Mouse (Mus musculus) myocyte (in vitro differentiated cells): ENCODE data around the gene Scp2. TPM values are rescaled to one million over a fixed set of nuclear protein-coding genes. Genes with fewer than 3 reads are reported as not detected.

Experiments
- H3K27me3 ChIP-seq: one replicate; pipeline ENCODE4 v1.6.1; 2011; ENCODE audit not compliant: control insufficient read depth, insufficient read depth, insufficient read length
- H3K36me3 ChIP-seq: one replicate; pipeline ENCODE4 v1.6.1; 2011; ENCODE audit not compliant: control insufficient read depth, insufficient read depth
- H3K4me2 ChIP-seq: one replicate; pipeline ENCODE4 v1.6.1; 2011; ENCODE audit warnings: low read depth, control low read depth
- H3K4me3 ChIP-seq: one replicate; pipeline ENCODE4 v1.5.1; 2011; ENCODE audit warnings: mild to moderate bottlenecking, control low read depth, moderate library complexity
- H3K79me2 ChIP-seq: one replicate; pipeline ENCODE4 v1.6.1; 2011; ENCODE audit not compliant: control insufficient read depth, insufficient read depth
- H3ac ChIP-seq: one replicate; pipeline ENCODE4 v1.6.1; 2011; ENCODE audit not compliant: control insufficient read depth, insufficient read length
- CEBPB ChIP-seq: IDR thresholded peaks from 2 replicates; pipeline ENCODE4 v1.6.1; 2011; ENCODE audit warnings: mild to moderate bottlenecking, moderate library complexity; ENCODE audit not compliant: poor library complexity, insufficient read depth, severe bottlenecking
- E2F4 ChIP-seq: IDR thresholded peaks from one replicate; pipeline ENCODE4 v1.6.1; 2011; ENCODE audit warnings: mild to moderate bottlenecking, control low read depth, moderate library complexity; ENCODE audit not compliant: insufficient read depth
- MAX ChIP-seq: IDR thresholded peaks from one replicate; pipeline ENCODE4 v1.6.1; 2011; ENCODE audit warnings: low read depth, mild to moderate bottlenecking, control low read depth
- MYOD1 ChIP-seq, 3 experiments: IDR thresholded peaks; one replicate each; pipeline ENCODE4 v1.6.1; 2011; ENCODE audit warnings: control low read depth in 2 of 3, low read depth in 2 of 3, mild to moderate bottlenecking in 2 of 3, moderate library complexity in 1 of 3; ENCODE audit not compliant: insufficient read length in 2 of 3, control insufficient read depth in 1 of 3
- MYOG ChIP-seq, 3 experiments: IDR thresholded peaks; one replicate each; pipeline ENCODE4 v1.6.1; 2011; ENCODE audit warnings: control low read depth in 2 of 3, low read depth in 2 of 3, mild to moderate bottlenecking in 2 of 3; ENCODE audit not compliant: insufficient read length in 2 of 3, control insufficient read depth in 1 of 3, insufficient read depth in 1 of 3
- POLR2A ChIP-seq: IDR thresholded peaks from one replicate; pipeline ENCODE4 v1.6.1; 2011; ENCODE audit warnings: low read depth, mild to moderate bottlenecking, control low read depth, moderate library complexity; ENCODE audit not compliant: insufficient read length
- POLR2AphosphoS2 ChIP-seq: IDR thresholded peaks from one replicate; pipeline ENCODE4 v1.6.1; 2011; ENCODE audit warnings: low read depth, control low read depth; ENCODE audit not compliant: insufficient read length
- REST ChIP-seq: IDR thresholded peaks from one replicate; pipeline ENCODE4 v1.6.1; 2011; ENCODE audit warnings: mild to moderate bottlenecking, control low read depth, moderate library complexity; ENCODE audit not compliant: insufficient read depth, insufficient read length
- SRF ChIP-seq: IDR thresholded peaks from one replicate; pipeline ENCODE4 v1.6.1; 2011; ENCODE audit warnings: low read depth; ENCODE audit not compliant: control insufficient read depth, insufficient read length
- TCF12 ChIP-seq: IDR thresholded peaks from one replicate; pipeline ENCODE4 v1.6.1; 2011; ENCODE audit warnings: mild to moderate bottlenecking, control low read depth; ENCODE audit not compliant: poor library complexity, insufficient read depth, severe bottlenecking
- TCF3 ChIP-seq: IDR thresholded peaks from one replicate; pipeline ENCODE4 v1.6.1; 2011; ENCODE audit warnings: low read depth, control low read depth; ENCODE audit not compliant: insufficient read length
- USF1 ChIP-seq: IDR thresholded peaks from one replicate; pipeline ENCODE4 v1.6.1; 2011; ENCODE audit warnings: low read depth, mild to moderate bottlenecking, control low read depth, moderate library complexity
- polyA plus RNA-seq: library from polyadenylated mRNA; unstranded; fragments of >200 nt; fragmentation: generic; extraction: Trizol; gene quantifications from one replicate; pipeline ENCODE4 v1.2.1, GENCODE M21; 2012; ENCODE audit warnings: missing spikeins

Scp2 gene
- polyA plus RNA-seq, 1 experiment = 79.8 TPM

DNA sequence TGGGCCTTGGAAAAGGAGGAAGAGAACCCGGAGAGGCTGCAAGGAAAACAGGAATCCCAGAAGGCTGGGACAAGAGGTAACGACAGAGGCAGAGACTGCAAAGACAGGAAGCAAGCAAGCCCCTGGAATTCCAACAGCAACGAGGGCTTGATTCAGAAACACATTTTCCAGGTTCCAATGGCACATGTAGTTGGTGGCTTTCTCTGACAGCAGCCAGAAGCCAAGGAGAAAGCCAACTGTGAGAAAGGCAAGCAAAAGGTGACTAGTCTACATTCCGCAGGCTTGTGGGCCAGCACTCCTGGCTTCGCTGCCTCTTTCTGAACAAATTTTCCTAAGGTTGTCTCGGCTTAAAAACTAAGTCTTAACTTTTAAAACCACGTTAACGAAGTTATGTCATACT, 74.1 kb downstream of the Scp2 start:
- no peak overlapping the region for H3ac ChIP-seq
- peak overlapping the region; percentile 96 for H3K4me2 ChIP-seq
- peak overlapping the region; percentile 60 for H3K4me3 ChIP-seq
- peaks cover 13% of the 10 kb centered on the region for H3K79me2 ChIP-seq
- TF ChIP-seq MYOD1 (IDR thresholded peaks at IDR 0.05; ENCODE audit: control insufficient read depth in 1 of 3, insufficient read length in 2 of 3, low read depth in 2 of 3) (no peak), TCF12 (no peak), POLR2A (no peak), SRF (no peak), USF1 (no peak), CEBPB (no peak), MAX (no peak), MYOG (IDR thresholded peaks at IDR 0.05; ENCODE audit: control insufficient read depth in 1 of 3, insufficient read depth in 1 of 3, insufficient read length in 2 of 3, low read depth in 2 of 3) (no peak)
- H3K27me3 ChIP-seq = no peaks in the 10 kb centered on the region
- H3K36me3 ChIP-seq = no peaks in the 10 kb centered on the region

DNA sequence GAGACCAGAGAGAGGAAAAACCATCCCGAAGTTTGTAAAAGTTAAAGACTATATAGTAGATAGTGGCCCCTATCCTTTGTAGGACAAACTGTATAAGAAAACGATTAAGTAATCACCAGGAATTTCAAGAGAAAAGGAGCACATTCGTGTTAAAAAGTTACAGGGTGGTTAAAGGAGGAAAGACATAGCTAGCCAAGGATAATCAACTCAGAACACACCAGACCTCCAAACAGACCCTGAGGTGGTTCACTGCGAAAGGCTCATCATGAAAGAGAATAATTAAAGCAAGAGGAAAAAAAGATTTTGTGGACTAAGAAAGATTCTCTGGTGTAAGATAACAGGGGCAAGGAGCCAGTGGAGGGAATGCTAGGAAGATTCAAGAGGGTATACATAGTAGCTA, 74.5 kb downstream of the Scp2 start:
- Histone ChIP-seq H3K4me3 (peak overlapping the region; percentile 60), H3K36me3 (no peaks in the 10 kb centered on the region), H3ac (no peak overlapping the region), H3K4me2 (peak overlapping the region; percentile 96), H3K27me3 (no peaks in the 10 kb centered on the region), H3K79me2 (peaks cover 13% of the 10 kb centered on the region)
- TF ChIP-seq POLR2AphosphoS2 (no peak), MYOG (IDR thresholded peaks at IDR 0.05; ENCODE audit: control insufficient read depth in 1 of 3, insufficient read depth in 1 of 3, insufficient read length in 2 of 3, low read depth in 2 of 3) (no peak), MYOD1 (IDR thresholded peaks at IDR 0.05; ENCODE audit: control insufficient read depth in 1 of 3, insufficient read length in 2 of 3, low read depth in 2 of 3) (no peak), USF1 (no peak), CEBPB (no peak), TCF12 (no peak), SRF (no peak), REST (no peak), E2F4 (no peak), MAX (no peak), TCF3 (no peak)

DNA sequence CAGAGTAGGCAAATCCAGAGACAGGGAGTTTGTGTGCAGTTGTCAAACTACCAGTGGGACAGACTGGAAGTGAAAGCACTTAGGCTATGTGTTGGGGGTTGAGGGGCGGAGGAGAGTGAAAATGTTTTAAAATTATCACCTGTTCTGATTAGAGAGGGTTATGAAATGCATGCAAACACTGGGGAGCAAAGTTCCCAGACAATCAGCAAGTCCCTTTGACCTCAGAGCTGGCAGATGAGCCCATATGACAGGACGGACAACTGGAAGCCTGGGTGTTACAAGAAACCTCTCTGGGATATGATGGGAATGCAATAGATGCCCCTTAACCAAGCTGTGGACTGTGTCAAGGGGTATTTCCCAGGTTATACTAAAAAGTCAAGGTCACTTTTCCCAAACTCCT, 76.7 kb downstream of the Scp2 start:
- H3K36me3 ChIP-seq = no peaks in the 10 kb centered on the region
- TF ChIP-seq E2F4 = no peak
- no peak for TF ChIP-seq MYOG (IDR thresholded peaks at IDR 0.05; ENCODE audit: control insufficient read depth in 1 of 3, insufficient read depth in 1 of 3, insufficient read length in 2 of 3, low read depth in 2 of 3)
- no peak for TF ChIP-seq TCF3
- TF ChIP-seq MAX = no peak
- no peak for TF ChIP-seq USF1
- no peak for TF ChIP-seq POLR2AphosphoS2
- TF ChIP-seq SRF = no peak
- TF ChIP-seq MYOD1 (IDR thresholded peaks at IDR 0.05; ENCODE audit: control insufficient read depth in 1 of 3, insufficient read length in 2 of 3, low read depth in 2 of 3) = no peak
- TF ChIP-seq POLR2A = no peak
- TF ChIP-seq REST = no peak
- no peak for TF ChIP-seq CEBPB
- TF ChIP-seq TCF12 = no peak

DNA sequence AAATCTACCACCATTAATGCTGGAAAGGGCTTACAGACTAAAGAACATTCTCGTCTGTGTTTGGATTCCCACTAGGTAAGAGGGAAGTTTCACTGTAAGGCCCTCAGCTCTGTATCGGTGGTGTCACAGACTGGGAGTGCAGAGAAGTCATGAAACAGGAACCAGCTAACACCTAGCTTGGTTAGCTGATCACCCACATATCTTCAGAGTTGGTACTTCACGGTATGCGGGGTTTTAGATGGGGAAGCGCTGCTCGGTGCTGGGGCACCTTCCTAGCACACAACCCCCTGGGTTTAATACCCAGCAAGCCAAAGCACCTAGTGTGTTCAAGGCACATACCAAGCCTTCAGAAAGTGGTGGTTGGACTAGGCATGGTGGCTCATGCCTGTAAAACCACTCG, 77.5 kb downstream of the Scp2 start:
- peaks cover 13% of the 10 kb centered on the region for H3K79me2 ChIP-seq
- H3K36me3 ChIP-seq = no peaks in the 10 kb centered on the region
- H3K4me2 ChIP-seq = no peak overlapping the region
- H3K4me3 ChIP-seq = no peak overlapping the region
- H3K27me3 ChIP-seq = no peaks in the 10 kb centered on the region
- no peak for TF ChIP-seq MYOD1 (IDR thresholded peaks at IDR 0.05; ENCODE audit: control insufficient read depth in 1 of 3, insufficient read length in 2 of 3, low read depth in 2 of 3)
- no peak for TF ChIP-seq REST
- no peak for TF ChIP-seq E2F4
- TF ChIP-seq SRF = no peak
- no peak for TF ChIP-seq POLR2A
- no peak for TF ChIP-seq TCF12
- TF ChIP-seq POLR2AphosphoS2 = no peak
- no peak for TF ChIP-seq CEBPB
- TF ChIP-seq TCF3 = no peak
- no peak for TF ChIP-seq MAX
- no peak for TF ChIP-seq USF1
- no peak for TF ChIP-seq MYOG (IDR thresholded peaks at IDR 0.05; ENCODE audit: control insufficient read depth in 1 of 3, insufficient read depth in 1 of 3, insufficient read length in 2 of 3, low read depth in 2 of 3)
- H3ac ChIP-seq = no peak overlapping the region

More for the DNA sequence above, 76.7 kb downstream of the Scp2 start:
- H3ac ChIP-seq = no peak overlapping the region
- H3K79me2 ChIP-seq = peaks cover 13% of the 10 kb centered on the region
- H3K27me3 ChIP-seq = no peaks in the 10 kb centered on the region
- H3K4me2 ChIP-seq = no peak overlapping the region
- H3K4me3 ChIP-seq = no peak overlapping the region

DNA sequence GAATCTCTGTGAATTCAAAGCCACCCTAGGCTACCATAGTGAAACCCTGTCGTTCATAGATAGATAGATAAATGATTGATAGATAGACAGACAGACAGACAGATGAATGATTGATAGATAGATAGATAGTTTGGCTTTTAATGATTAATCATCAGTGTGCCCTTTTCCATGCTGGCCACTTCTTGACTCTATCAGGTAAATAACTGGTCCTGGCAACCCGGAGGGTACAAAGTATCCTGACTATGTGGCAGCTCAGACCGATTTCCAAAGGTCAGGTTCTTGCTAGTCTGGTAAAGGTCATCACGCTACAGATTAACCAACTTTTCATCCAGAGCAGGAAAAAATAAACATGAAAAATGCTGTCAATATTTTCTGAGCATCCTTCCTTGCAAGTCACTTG, 78.2 kb downstream of the Scp2 start:
- H3K4me2 ChIP-seq = no peak overlapping the region
- H3K36me3 ChIP-seq = no peaks in the 10 kb centered on the region
- H3K79me2 ChIP-seq = peaks cover 13% of the 10 kb centered on the region
- no peaks in the 10 kb centered on the region for H3K27me3 ChIP-seq
- H3K4me3 ChIP-seq = no peak overlapping the region
- H3ac ChIP-seq = no peak overlapping the region
- TF ChIP-seq TCF12 = no peak
- no peak for TF ChIP-seq E2F4
- no peak for TF ChIP-seq CEBPB
- no peak for TF ChIP-seq MAX
- TF ChIP-seq TCF3 = no peak
- no peak for TF ChIP-seq POLR2AphosphoS2
- TF ChIP-seq MYOG (IDR thresholded peaks at IDR 0.05; ENCODE audit: control insufficient read depth in 1 of 3, insufficient read depth in 1 of 3, insufficient read length in 2 of 3, low read depth in 2 of 3) = no peak
- no peak for TF ChIP-seq MYOD1 (IDR thresholded peaks at IDR 0.05; ENCODE audit: control insufficient read depth in 1 of 3, insufficient read length in 2 of 3, low read depth in 2 of 3)
- no peak for TF ChIP-seq REST
- TF ChIP-seq USF1 = no peak
- TF ChIP-seq SRF = no peak
- TF ChIP-seq POLR2A = no peak
